Mouse (Mus musculus) monocyte, adult 59 days (primary cell): ENCODE data around the gene Btbd35f26. TPM values are rescaled to one million over a fixed set of nuclear protein-coding genes. Genes with fewer than 3 reads are reported as not detected.

ENCODE experiments used
- total RNA-seq, 2 experiments: library from RNA; stranded (reverse); gene quantifications; one replicate each; pipeline ENCODE4 v1.2.4; 2023

The Btbd35f26 gene
- not detected for total RNA-seq

GRCm38 (mm10) chrX:31336154-31336553 is at the start of gene Btbd35f26:
Gene Btbd35f26, plus strand, starts transcription at chrX:31336454.

GRCm38 (mm10) chrX:31383818-31384217 is 47.6 kb downstream of the Btbd35f26 start, which contains the start of gene Btbd35f19:
Gene Btbd35f19, minus strand, starts transcription at chrX:31383918.

Other genes with a start within 250 kb of the Btbd35f26 start
- gene Btbd35f29, start 218.8 kb upstream of the Btbd35f26 start, total RNA-seq = not detected
- gene Spin2f, start 82.6 kb upstream of the Btbd35f26 start, total RNA-seq = not detected
- not detected for gene Btbd35f19, start 47.5 kb downstream of the Btbd35f26 start, total RNA-seq
- not detected for gene Gm21883, start 237.8 kb downstream of the Btbd35f26 start, total RNA-seq